Mouse (Mus musculus) erythroblast, adult 5-6 weeks (primary cell): ENCODE results near the gene Abcg2. TPM values are rescaled to one million over a fixed set of nuclear protein-coding genes. Genes with fewer than 3 reads are reported as not detected.

Source experiments
- ATAC-seq: replicated peaks from 2 replicates; pipeline ENCODE4 v1.8.0; 2016; ENCODE audit warnings: moderate number of reproducible peaks, mild to moderate bottlenecking, moderate TSS enrichment, inconsistent platforms; ENCODE audit not compliant: poor library complexity, low FRiP score, severe bottlenecking
- total RNA-seq, 2 experiments: library from RNA; stranded (forward) in 1 of 2; stranded (reverse) in 1 of 2; fragments of 150-400 nt in 1 of 2; fragments of 200-764, 138-1000 nt in 1 of 2; gene quantifications; 2 replicates each; pipeline versions ENCODE4 v1.2.3 to v1.2.4; 2015 to 2017; ENCODE audit warnings: low replicate concordance in 2 of 2

The Abcg2 gene
- total RNA-seq, 2 experiments from 2014 or later = 253 to 662 TPM

DNA sequence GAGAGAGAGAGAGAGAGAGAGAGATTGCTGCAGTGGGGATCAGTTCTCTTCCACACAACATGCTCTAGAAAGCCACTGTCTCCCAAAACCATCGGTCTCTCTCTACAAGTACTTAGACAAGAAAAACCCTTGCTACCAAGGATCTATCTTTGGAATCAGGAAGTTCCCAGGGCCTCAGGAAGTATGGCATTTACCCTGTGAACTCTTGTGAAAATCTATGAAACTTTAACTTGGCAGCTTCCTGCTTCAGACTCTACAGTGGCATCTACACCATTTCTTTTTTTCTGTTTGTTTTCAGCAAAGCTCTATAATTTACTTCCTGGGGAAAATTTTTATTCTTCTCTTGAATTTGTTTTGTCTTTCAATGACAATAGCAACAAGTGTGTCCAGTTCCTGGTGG is 150.8 kb downstream of the Abcg2 start:
- ATAC-seq = no peak

Other genes with a start within 250 kb of the Abcg2 start
- not detected in 2 replicates for gene Vmn1r30, start 141.1 kb upstream of the Abcg2 start, total RNA-seq (2015; ENCODE audit: low replicate concordance)
- not detected in 2 replicates for gene Vmn1r30, start 141.1 kb upstream of the Abcg2 start, total RNA-seq (2017; ENCODE audit: low replicate concordance)
- gene Vmn1r31, start 109.2 kb upstream of the Abcg2 start, total RNA-seq (2015; ENCODE audit: low replicate concordance) = not detected in 2 replicates
- gene Vmn1r31, start 109.2 kb upstream of the Abcg2 start, total RNA-seq (2017; ENCODE audit: low replicate concordance) = not detected in 2 replicates
- 2.5 and 9.2 TPM in 2 replicates for gene Herc3, start 246.9 kb downstream of the Abcg2 start, total RNA-seq (2015; ENCODE audit: low replicate concordance)
- 2.9 and 3.6 TPM in 2 replicates for gene Herc3, start 246.9 kb downstream of the Abcg2 start, total RNA-seq (2017; ENCODE audit: low replicate concordance)